Mouse (Mus musculus): ENCODE data around the gene Rer1. TPM values are rescaled to one million over a fixed set of nuclear protein-coding genes. Genes with fewer than 3 reads are reported as not detected.

The Rer1 gene
- polyA plus RNA-seq, 1 experiment, result 58.8 TPM

DNA sequence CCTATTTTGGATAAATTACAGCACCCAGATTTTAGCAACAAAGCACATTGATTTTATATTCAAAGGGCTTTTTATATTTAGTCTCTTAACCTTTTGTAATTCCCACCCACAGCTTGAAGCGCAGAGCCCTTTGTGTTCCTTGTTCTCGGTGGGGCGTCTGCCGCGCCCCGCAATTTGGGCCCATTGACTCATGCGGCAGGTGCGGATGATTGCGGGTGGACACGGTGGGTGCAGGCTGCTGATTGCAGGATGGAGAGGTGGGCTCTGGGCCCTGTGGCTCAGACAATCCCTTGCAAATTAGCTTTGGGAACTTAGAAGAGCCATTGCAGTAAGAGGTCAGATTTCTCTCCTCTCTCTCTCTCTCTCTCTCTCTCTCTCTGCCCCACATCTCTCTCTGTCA lies 32.1 kb upstream of the Rer1 start:
- no peak overlapping the region for H3K4me3 ChIP-seq (replicated peaks)
- H3K27me3 ChIP-seq (replicated peaks), result peaks cover 8% of the 10 kb centered on the region
- peaks cover 73% of the 10 kb centered on the region for H3K4me1 ChIP-seq
- TF ChIP-seq FLI1 (IDR thresholded peaks at IDR 0.05; ENCODE audit: low read length), result no peak
- no peak for TF ChIP-seq GATA1 (IDR thresholded peaks at IDR 0.05; ENCODE audit: borderline replicate concordance, low read length)
- 0 out of 2 replicates have a peak, but pooled peaks cover under 1% of the 10 kb centered on the region for H3K9me3 ChIP-seq
- peaks cover 10% of the 10 kb centered on the region for H3K36me3 ChIP-seq (replicated peaks; ENCODE audit: low read length)

- TF ChIP-seq GATA1 (IDR thresholded peaks at IDR 0.05; ENCODE audit: borderline replicate concordance, low read length), result no peak
- H3K9me3 ChIP-seq, result no peaks in the 10 kb centered on the region
- H3K36me3 ChIP-seq (replicated peaks; ENCODE audit: low read length), result peaks cover 7% of the 10 kb centered on the region
- peaks cover 11% of the 10 kb centered on the region for H3K27me3 ChIP-seq (replicated peaks)
- H3K4me1 ChIP-seq, result peaks cover 66% of the 10 kb centered on the region
- H3K4me3 ChIP-seq (replicated peaks), result peak overlapping the region; percentile 35
Measured at GRCm38 (mm10) chr4:155117396-155117978, 31.3 kb upstream of the Rer1 start.

DNA sequence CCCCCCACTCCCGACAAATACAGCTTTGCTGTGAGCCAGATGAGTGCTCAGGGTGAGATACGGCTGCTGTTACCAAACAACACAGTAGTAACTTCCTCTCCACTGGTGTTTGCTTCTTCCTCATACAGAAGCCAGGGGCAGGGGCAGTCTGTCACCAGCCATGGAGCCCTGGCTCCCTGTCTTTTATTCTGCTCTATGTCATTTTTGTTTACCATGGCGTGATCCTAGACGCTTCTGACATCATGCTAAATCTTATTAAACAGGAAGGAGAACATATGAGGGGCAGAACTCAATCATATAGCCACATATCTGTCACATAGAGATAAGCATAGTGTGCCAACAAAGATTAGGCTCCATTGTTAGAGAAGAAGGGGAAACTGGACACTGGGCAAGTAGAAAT lies 30.4 kb upstream of the Rer1 start:
- Histone ChIP-seq H3K36me3 (replicated peaks; ENCODE audit: low read length) (peaks cover 2% of the 10 kb centered on the region), H3K4me3 (replicated peaks) (no peak overlapping the region), H3K27me3 (replicated peaks) (peaks cover 16% of the 10 kb centered on the region), H3K4me1 (peaks cover 58% of the 10 kb centered on the region), H3K9me3 (no peaks in the 10 kb centered on the region)
- TF ChIP-seq FLI1 (IDR thresholded peaks at IDR 0.05; ENCODE audit: low read length) (no peak), GATA1 (IDR thresholded peaks at IDR 0.05; ENCODE audit: borderline replicate concordance, low read length) (no peak)

GRCm38 (mm10) chr4:155113766-155114410 lies 27.7 kb upstream of the Rer1 start:
- H3K4me1 ChIP-seq, result peaks cover 47% of the 10 kb centered on the region
- no peak for TF ChIP-seq GATA1 (IDR thresholded peaks at IDR 0.05; ENCODE audit: borderline replicate concordance, low read length)
- TF ChIP-seq FLI1 (IDR thresholded peaks at IDR 0.05; ENCODE audit: low read length), result no peak
- no peak overlapping the region for H3K4me3 ChIP-seq (replicated peaks)
- no peaks in the 10 kb centered on the region for H3K9me3 ChIP-seq
- peaks cover 24% of the 10 kb centered on the region for H3K27me3 ChIP-seq (replicated peaks)
- peaks cover 6% of the 10 kb centered on the region for H3K36me3 ChIP-seq (replicated peaks; ENCODE audit: low read length)

DNA sequence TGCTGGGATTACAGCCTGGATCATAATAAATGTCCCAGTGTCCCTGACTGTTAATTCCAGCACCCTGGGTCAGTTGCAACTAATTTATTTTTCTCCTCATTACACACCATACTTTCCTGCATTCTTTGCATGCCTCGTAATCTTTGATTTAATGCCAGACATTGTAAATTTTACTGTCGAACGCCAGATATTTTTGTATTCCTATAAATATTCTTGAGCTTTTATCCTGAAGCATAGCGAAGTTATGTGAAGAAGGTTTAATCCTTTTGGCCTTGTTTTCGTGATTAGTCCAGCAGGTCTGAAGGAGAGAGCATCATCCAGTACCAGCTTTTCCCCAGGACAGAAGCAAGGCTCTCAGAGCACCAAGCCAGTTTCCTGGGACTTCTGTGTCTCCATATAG lies 23.3 kb upstream of the Rer1 start:
- H3K4me1 ChIP-seq, result peaks cover 30% of the 10 kb centered on the region
- no peaks in the 10 kb centered on the region for H3K9me3 ChIP-seq
- H3K36me3 ChIP-seq (replicated peaks; ENCODE audit: low read length), result peaks cover 6% of the 10 kb centered on the region
- no peak overlapping the region for H3K4me3 ChIP-seq (replicated peaks)
- peaks cover 18% of the 10 kb centered on the region for H3K27me3 ChIP-seq (replicated peaks)
- TF ChIP-seq GATA1 (IDR thresholded peaks at IDR 0.05; ENCODE audit: borderline replicate concordance, low read length), result no peak
- no peak for TF ChIP-seq FLI1 (IDR thresholded peaks at IDR 0.05; ENCODE audit: low read length)

DNA sequence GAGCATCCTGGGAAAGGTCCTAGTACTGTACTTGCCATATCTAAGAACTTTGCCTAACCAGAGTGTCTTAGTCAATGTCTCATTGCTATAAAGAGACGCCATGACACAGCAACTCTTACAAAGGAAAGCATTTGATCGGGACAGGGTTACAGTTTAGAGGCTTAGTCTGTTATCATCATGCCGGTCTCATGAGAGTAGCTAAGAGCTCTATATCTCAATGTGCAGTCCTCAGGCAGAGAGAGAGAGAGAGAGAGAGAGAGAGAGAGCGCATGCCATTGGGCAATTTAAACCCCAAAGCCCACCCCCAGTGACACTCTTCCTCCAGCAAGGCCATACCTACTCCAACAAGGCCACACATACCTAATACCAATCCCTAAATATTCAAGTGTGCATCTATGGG lies 21.7 kb upstream of the Rer1 start:
- H3K4me1 ChIP-seq, result peaks cover 30% of the 10 kb centered on the region
- TF ChIP-seq FLI1 (IDR thresholded peaks at IDR 0.05; ENCODE audit: low read length) (no peak), GATA1 (IDR thresholded peaks at IDR 0.05; ENCODE audit: borderline replicate concordance, low read length) (no peak)
- peaks cover 16% of the 10 kb centered on the region for H3K27me3 ChIP-seq (replicated peaks)
- no peaks in the 10 kb centered on the region for H3K9me3 ChIP-seq
- H3K4me3 ChIP-seq (replicated peaks), result no peak overlapping the region
- peaks cover 3% of the 10 kb centered on the region for H3K36me3 ChIP-seq (replicated peaks; ENCODE audit: low read length)

- no peaks in the 10 kb centered on the region for H3K9me3 ChIP-seq
Measured at GRCm38 (mm10) chr4:155098572-155098971, 12.4 kb upstream of the Rer1 start.

DNA sequence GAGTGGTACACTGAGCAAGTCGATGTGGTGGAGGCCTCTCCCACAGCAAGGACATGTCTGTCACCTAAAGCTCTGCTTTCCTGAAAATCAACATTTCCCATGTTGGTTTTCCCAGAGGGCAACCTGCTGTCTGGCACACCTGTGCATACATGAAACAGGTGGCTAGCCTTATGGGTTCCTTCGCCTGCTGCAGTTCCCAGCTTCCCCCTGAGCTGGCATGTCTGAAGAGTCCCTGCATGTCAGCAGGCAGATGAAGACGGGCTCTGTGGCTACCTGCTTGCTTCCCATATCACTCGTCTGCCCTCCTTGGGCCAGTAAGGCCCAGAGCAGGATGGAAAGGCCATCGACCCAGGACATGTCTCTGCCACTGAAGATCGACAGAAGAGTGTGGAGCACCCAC lies 11.3 kb upstream of the Rer1 start:
- no peak overlapping the region for H3K4me3 ChIP-seq (replicated peaks)
- no peak for TF ChIP-seq FLI1 (IDR thresholded peaks at IDR 0.05; ENCODE audit: low read length)
- TF ChIP-seq GATA1 (IDR thresholded peaks at IDR 0.05; ENCODE audit: borderline replicate concordance, low read length), result no peak
- H3K36me3 ChIP-seq (replicated peaks; ENCODE audit: low read length), result peaks cover 8% of the 10 kb centered on the region
- peaks cover 67% of the 10 kb centered on the region for H3K4me1 ChIP-seq
- peaks cover 35% of the 10 kb centered on the region for H3K27me3 ChIP-seq (replicated peaks)
- no peaks in the 10 kb centered on the region for H3K9me3 ChIP-seq

More at GRCm38 (mm10) chr4:155098572-155098971, 12.4 kb upstream of the Rer1 start:
- TF ChIP-seq GATA1 (IDR thresholded peaks at IDR 0.05; ENCODE audit: borderline replicate concordance, low read length) (no peak), FLI1 (IDR thresholded peaks at IDR 0.05; ENCODE audit: low read length) (no peak)
- Histone ChIP-seq H3K4me3 (replicated peaks) (no peak overlapping the region), H3K4me1 (peaks cover 56% of the 10 kb centered on the region), H3K27me3 (replicated peaks) (peaks cover 35% of the 10 kb centered on the region), H3K36me3 (replicated peaks; ENCODE audit: low read length) (no peaks in the 10 kb centered on the region)

DNA sequence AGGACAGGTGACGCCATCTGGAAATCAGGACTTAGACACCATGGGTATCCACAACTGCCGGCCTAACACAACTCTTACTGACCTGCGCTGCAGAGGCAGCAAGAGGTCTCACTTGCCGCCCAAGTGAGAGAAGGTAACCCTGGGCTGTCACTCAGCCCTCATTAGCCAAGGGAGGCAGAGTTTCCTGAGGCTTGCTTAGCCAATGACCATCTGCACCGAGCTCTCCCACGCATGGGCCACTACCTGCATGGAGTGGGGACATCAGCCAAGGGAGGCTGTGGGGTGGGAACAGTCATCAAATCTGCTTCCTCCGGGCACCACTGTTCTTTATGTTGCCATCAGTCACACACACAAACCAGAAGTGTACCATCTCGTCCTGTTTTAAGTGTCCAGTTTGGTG lies 9.8 kb upstream of the Rer1 start:
- no peak overlapping the region for H3K4me3 ChIP-seq (replicated peaks)
- peaks cover 13% of the 10 kb centered on the region for H3K36me3 ChIP-seq (replicated peaks; ENCODE audit: low read length)
- no peak for TF ChIP-seq FLI1 (IDR thresholded peaks at IDR 0.05; ENCODE audit: low read length)
- TF ChIP-seq GATA1 (IDR thresholded peaks at IDR 0.05; ENCODE audit: borderline replicate concordance, low read length), result no peak
- H3K4me1 ChIP-seq, result peaks cover 65% of the 10 kb centered on the region
- no peaks in the 10 kb centered on the region for H3K9me3 ChIP-seq
- peaks cover 26% of the 10 kb centered on the region for H3K27me3 ChIP-seq (replicated peaks)

DNA sequence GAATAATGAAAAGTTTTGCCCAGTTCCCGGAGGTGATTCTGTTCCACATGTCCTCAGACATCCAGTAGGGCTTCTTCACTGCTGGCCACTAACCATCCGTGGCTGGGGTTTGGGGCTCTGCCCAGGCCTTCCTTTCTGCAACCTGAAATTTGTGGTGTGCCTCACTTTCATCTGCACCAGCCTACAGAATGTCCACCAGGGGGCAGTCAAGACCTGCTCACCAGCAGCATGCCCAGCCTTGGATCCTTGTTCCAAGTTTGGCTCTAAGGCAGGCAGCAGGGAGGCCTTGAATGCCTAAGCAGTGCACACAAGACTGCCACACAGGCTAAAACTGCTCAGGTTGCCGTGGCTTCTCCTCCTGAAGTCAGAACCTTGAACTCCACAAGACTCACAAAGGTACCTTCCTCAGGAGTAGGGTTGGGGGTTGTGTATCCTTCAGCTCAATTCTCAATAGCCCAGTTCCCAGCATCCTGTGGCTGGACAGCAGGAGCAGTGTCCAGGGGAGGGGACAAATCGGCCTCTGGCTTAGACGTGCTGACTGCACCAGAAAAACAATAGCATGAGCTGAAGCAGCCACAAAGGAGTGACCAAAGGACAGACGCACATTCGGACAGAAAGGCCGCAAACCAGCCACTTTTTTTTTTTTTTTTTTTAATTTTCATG lies 9.2 kb upstream of the Rer1 start:
- Histone ChIP-seq H3K9me3 (no peaks in the 10 kb centered on the region), H3K4me1 (peaks cover 65% of the 10 kb centered on the region), H3K27me3 (replicated peaks) (peaks cover 26% of the 10 kb centered on the region), H3K4me3 (replicated peaks) (peak overlapping the region; percentile 42), H3K36me3 (replicated peaks; ENCODE audit: low read length) (peaks cover 18% of the 10 kb centered on the region)
- TF ChIP-seq FLI1 (IDR thresholded peaks at IDR 0.05; ENCODE audit: low read length) (no peak), GATA1 (IDR thresholded peaks at IDR 0.05; ENCODE audit: borderline replicate concordance, low read length) (no peak)

All from megakaryocyte, embryonic 14.5 days (primary cell).